Mouse (Mus musculus) ovary, adult 18-20 months (tissue): ENCODE measurements around the gene Alg5.
A peak's percentile ranks its signal among the peaks of the same experiment; 100 is the strongest.
"Not testable (repeated sequence)": the region's sequence is repeated elsewhere in the genome, so short reads cannot be mapped to it uniquely, and the experiment has no call there.

Experiments used
- DNase-seq: peaks from one replicate; pipeline ENCODE4 v3.0.0; 2022; ENCODE audit warnings: low spot score, mixed read lengths

Gene Alg5

GRCm38 (mm10) chr3:54735247-54736046, at the start of gene Alg5, which contains the start of gene Exosc8:
Gene Alg5 (plus strand): TSS chr3:54735539.
Gene Exosc8 (minus strand): TSS chr3:54735393.
- DNase-seq, result peak; percentile 78

GRCm38 (mm10) chr3:54687245-54687644, 48.1 kb upstream of the Alg5 start:
- no peak for DNase-seq

- DNase-seq, result no peak
These were observed 46.2 kb upstream of the Alg5 start for GRCm38 (mm10) chr3:54689091-54689490.

GRCm38 (mm10) chr3:54692202-54693055, 42.9 kb upstream of the Alg5 start, which contains the start of gene Supt20:
Gene Supt20 (plus strand): TSS chr3:54692807.
- peak; percentile 89 for DNase-seq

DNA sequence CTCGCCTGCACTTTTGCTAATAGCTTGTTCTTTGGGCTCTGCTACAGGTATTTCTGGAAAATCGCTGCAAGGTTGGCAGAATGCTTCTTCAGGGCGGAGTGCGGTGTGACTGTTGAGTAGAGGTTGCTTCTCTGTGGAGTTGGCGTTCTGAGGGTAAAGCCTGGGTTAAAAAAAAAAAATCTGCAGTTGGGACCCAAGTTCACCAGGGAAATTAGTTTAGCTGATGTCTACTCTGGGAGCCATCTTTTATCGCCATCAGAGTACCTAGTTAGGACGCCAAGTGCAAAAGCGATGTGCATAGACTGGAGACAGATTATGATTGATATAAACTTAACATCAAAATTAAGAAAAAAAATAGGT, 42.3 kb upstream of the Alg5 start:
- DNase-seq, result no peak

DNA sequence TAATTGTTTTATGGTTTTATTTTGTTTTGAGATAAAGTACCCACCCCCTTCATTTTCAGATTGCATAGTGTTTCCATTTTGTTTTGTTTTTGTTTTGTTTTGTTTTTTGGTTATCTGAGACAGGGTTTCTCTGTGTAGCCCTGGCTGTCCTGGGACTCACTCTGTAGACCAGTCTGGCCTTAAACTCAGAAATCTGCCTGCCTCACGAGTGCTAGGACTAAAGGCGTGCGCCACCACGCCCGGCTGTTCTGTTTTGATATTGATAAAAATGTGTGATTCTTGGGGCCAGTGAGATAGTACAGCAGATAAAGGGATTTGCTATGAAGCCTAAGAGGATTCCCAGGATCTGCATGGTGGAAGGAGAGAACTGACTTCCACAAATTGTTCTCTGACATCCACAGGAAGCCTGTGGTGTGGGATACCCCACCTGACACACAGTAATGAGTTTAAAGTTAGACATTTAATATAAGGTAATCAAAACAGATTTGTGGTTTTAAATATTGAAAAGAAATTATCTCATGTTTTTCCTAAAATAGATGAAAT, 35.5 kb upstream of the Alg5 start:
- DNase-seq, result no peak

GRCm38 (mm10) chr3:54704106-54704505, 31.2 kb upstream of the Alg5 start:
- DNase-seq, result not testable (repeated sequence)

GRCm38 (mm10) chr3:54708972-54709371, 26.4 kb upstream of the Alg5 start:
- DNase-seq, result no peak

DNA sequence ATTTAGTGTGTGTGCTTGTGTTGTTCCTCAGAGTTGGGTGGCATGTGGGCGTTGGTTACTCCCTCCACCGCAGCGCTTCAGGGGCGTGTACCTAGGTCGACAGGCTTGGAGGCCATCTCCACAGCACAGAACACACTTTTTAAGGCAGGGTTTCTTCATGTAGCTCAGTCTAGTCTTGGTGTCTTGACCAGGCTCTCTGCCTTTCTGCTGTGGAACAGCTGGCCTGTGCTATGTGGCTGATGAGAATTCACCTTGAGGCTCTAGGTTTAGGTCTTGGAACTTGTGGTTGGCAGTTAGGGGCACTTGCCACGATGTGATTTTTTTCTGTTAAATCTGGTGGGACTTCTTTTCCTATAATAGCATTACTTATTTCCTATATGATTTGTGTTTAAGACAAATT, 21.1 kb upstream of the Alg5 start, which contains the start of gene Gm21958:
Gene Gm21958 (minus strand): TSS at position 101 of the 400 bp plus-strand sequence.
- no peak for DNase-seq

DNA sequence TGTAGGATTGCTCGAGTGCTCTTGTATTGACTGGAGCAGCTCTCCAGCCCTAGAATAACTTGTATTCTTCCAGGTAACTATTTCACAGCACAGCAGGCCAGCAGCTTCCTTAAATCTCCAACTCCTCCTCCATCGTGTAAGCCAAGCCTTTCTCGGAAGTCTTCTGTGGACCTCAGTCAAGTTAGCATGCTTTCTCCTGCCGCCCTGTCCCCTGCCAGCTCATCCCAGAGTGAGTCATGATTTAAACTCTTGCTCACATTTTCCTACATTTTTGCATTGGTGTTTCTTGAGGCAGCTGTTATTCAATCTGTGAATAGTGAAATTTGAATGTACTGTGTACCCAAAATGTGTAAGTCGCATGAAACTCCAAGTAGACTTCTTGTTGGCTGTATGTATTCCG, 19.9 kb upstream of the Alg5 start:
- DNase-seq, result no peak

DNA sequence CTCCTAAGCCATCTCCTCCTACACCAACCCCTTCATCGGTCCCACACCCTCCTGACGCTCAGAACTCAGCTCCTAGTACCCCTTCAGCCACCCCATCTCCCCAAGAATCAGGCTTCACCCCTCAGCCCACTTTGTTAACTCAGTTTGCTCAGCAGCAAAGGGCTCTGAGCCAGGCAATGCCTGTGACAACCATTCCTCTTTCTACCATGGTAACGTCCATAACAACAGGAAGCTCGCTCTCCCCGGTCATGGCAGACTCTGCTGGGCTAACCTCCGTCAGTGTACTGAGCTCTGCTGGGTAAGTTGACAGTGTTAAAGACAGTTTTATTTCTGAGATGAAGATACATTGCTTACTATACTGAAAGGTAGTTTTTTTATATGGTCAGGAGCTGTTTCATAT, 18.0 kb upstream of the Alg5 start:
- DNase-seq, result no peak

DNA sequence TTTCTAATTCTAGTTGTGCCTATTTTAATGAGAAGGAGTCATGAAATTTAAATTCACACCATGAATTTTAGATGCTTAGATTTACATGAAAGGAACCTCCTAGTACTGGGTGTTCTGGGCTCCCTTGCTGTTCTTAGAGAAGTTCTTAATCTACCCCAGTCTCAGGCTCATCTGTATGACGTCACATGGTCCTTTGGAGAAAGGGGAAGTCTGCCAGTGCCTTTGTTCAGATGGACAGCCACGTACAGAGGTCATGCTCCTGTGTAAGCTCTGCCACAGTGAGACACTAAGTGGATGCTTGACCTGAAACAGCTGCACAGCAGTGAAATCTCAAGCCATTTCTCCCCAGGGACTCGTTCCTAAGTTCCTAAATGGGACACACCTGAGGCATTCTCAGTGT, 16.4 kb upstream of the Alg5 start:
- no peak for DNase-seq

- DNase-seq, result no peak
These were observed 11.4 kb upstream of the Alg5 start for GRCm38 (mm10) chr3:54723741-54724500.

GRCm38 (mm10) chr3:54725344-54725743, 10.0 kb upstream of the Alg5 start:
- no peak for DNase-seq

DNA sequence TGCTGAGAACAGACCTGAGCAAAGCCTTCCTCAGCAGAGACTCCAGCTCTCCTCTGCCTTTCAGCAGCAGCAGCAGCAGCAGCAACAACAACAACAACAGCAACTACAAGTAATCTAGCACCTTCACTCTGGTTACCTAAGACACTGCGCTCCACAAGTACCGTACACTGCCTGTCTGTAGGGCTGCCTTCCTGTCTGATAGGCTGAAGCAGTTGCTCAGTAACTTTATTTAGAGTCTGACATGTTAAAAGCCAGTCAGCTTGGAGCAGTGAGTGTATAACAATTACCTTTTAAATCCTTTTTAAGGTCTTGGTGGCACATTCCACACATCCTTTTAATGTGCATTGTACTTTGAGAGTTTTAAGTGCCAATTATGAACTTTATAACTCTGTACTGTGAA, 7.8 kb upstream of the Alg5 start:
- no peak for DNase-seq

- no peak for DNase-seq
These were observed 7.2 kb upstream of the Alg5 start for GRCm38 (mm10) chr3:54728100-54728499.

GRCm38 (mm10) chr3:54731626-54732150, 3.7 kb upstream of the Alg5 start:
- DNase-seq, result no peak

DNA sequence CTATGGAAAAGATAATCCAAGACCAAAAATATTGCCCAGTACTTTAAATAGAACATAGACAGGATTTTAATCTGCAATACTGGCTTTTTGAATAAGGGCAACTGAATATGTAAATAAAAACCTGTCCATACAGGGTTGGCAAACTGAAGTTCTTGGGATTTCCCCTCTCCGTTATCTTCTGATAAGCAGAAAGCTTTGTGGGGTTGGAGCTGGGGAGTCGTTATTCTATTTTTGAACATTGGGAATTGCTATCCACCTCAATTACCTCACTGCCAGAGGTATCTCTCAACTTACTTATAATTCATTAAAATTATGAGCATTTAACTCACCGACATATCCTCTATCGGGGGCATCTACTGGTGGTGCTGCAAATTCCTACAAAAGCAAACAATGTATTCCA, 3.0 kb upstream of the Alg5 start:
- DNase-seq, result no peak

DNA sequence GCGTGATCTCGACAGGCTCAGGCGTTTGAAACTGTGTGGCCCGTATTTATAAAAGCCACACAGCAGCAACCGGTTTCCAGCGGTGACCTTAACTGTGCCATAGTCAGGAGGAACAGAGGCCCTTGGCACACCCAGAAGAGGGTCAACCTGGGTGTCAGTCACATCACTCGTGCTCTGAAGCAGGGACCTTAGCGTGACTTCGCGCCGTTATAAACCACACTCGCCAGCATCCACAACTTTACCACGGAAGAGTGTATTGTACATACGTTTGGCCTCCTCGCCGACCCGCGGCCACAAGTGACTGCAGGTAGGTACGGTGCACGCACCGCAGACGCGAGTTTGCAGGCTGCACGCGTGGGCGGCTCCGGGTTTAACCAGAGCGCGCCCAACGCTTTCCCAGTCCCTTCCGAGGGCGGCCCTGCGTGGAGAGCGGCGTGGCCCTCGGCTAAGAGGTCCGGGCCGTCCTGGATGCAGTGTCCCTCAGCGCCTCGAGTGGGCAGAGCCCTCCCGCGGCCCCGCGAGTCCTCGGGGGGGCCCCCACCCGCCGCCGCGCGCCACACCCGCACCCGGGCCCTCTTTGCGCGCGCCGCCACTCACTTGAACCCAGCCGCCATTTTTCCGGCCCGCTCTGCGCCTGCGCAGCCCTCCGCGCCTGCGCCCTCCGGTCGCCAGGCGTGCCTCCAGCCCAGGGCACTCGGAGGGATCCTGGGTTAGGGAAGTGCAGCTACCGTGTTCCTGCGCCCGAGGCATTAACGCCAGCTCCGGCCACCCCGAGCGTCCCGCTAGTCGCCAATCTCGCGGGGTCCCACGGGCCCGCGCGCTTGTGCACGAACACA, 710 bp upstream of the Alg5 start:
- peak; percentile 82 for DNase-seq

GRCm38 (mm10) chr3:54736101-54736927, 975 bp downstream of the Alg5 start:
- no peak for DNase-seq
